Comparison of ENCODE assay signal across 8 mouse cellular contexts in the genomic region with DNA sequence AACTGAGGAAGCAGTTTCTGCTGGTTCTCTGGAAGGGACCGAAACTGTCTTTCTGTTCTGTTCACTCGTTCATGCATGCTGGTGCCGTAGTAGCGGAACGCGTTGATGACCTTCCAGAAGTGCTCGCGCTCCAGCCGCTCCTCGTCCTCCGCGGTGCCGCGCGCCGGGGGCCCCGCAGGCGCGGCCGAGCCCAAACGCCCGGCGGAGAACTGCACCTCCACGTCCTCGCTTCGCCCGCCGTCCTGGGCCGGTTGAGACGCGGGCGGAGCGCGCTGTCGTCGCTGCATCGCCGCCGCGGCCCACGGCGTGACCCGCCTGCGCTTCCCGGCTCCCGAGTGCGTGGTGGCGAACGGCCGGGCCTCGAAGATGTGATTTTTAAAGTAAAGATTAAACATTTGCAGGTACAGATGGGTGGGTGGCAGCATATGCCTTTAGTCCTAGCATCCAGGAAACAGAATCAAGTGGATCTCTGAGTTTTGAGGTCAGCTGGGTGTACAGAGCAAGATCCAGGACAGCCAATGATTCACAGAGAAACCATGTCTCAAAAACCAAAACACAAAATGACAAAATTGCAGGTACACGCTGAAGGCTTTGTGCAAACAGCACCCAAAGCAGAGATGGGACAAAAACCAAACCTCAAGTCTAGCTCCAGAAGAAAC.
A peak's percentile ranks its signal among the peaks of the same experiment; 100 is the strongest.
DNase-seq lines count a peak whose midpoint lies in the region; ATAC-seq and TF ChIP-seq lines count a peak whose summit lies in the region.
"Not testable (repeated sequence)": the region's sequence is repeated elsewhere in the genome, so short reads cannot be mapped to it uniquely, and the experiment has no call there.

No protein-coding gene starts in this region.

- TF ChIP-seq CTCF in brain, embryonic 14.5 days (IDR thresholded peaks at IDR 0.05; ENCODE audit: borderline replicate concordance, extremely low read depth, insufficient read depth, insufficient read length); lung, postnatal 0 days (IDR thresholded peaks at IDR 0.05): not testable (repeated sequence)

- H3K27me3 ChIP-seq in hindbrain, embryonic 12.5 days; lung, postnatal 0 days (replicated peaks; ENCODE audit: insufficient read depth, low read length); neural tube, embryonic 12.5 days (replicated peaks): not testable (repeated sequence)

- peak overlapping the region; percentile 58 for H3K4me2 ChIP-seq in hindbrain, embryonic 12.5 days (replicated peaks)
- peak overlapping the region; percentile 50 for H3K4me2 ChIP-seq in lung, postnatal 0 days (replicated peaks; ENCODE audit: low read depth, low read length)
- peak overlapping the region; percentile 59 for H3K4me2 ChIP-seq in neural tube, embryonic 12.5 days (replicated peaks)

- peak; percentile 82 for ATAC-seq in hindbrain, embryonic 12.5 days (ENCODE audit: low FRiP score)
- ATAC-seq in lung, postnatal 0 days: peak; percentile 66; the same call in 1 of the 2 replicates
- peak; percentile 91 for ATAC-seq in neural tube, embryonic 12.5 days (ENCODE audit: low FRiP score, low read depth)

- TF ChIP-seq EP300 in lung, postnatal 0 days (IDR thresholded peaks at IDR 0.05): not testable (repeated sequence)

- H3K27ac ChIP-seq in hindbrain, embryonic 12.5 days; lung, postnatal 0 days (ENCODE audit: low read length); neural tube, embryonic 12.5 days: not testable (repeated sequence)

- peak overlapping the region; percentile 41; the same call in 1 of the 2 replicates for H3K9ac ChIP-seq in hindbrain, embryonic 12.5 days
- H3K9ac ChIP-seq in lung, postnatal 0 days (replicated peaks; ENCODE audit: low read depth): not testable (repeated sequence)
- 0 out of 2 replicates have a peak overlapping the region, but pooled peaks have one; percentile 17 for H3K9ac ChIP-seq in neural tube, embryonic 12.5 days

- not testable (repeated sequence) for H3K9me3 ChIP-seq in hindbrain, embryonic 12.5 days (replicated peaks); lung, postnatal 0 days (ENCODE audit: low read length); neural tube, embryonic 12.5 days

- peak; percentile 41 for DNase-seq in brain, embryonic 14.5 days (ENCODE audit: low read depth)
- peak; percentile 22 for DNase-seq in embryo, embryonic 9.5 days (ENCODE audit: extremely low spot score)
- peak; percentile 13 for DNase-seq in gastrocnemius, postnatal 10 days
- DNase-seq in kidney, postnatal 4 days: peak; percentile 27 to 48
- not testable (repeated sequence) for DNase-seq in lung, postnatal 0 days (ENCODE audit: low spot score)
- DNase-seq in thymus, postnatal 25 days: peak; percentile 2

- WGBS in hindbrain, embryonic 12.5 days: 12% methylated on average over 45 of the region's 52 CpGs
- 7% methylated on average over 33 of the region's 52 CpGs for WGBS in lung, postnatal 0 days
- 11% methylated on average over 50 of the region's 52 CpGs for WGBS in neural tube, embryonic 12.5 days

- not testable (repeated sequence) for TF ChIP-seq POLR2A in brain, embryonic 14.5 days (IDR thresholded peaks at IDR 0.05; ENCODE audit: borderline replicate concordance, extremely low read depth, insufficient read depth, insufficient read length, poor library complexity, severe bottlenecking)

- H3K4me1 ChIP-seq in hindbrain, embryonic 12.5 days; lung, postnatal 0 days (ENCODE audit: insufficient read depth, low read depth, low read length); neural tube, embryonic 12.5 days: not testable (repeated sequence)

- H3K4me3 ChIP-seq in hindbrain, embryonic 12.5 days: peak overlapping the region; percentile 33
- peak overlapping the region; percentile 8; the same call in 1 of the 2 replicates for H3K4me3 ChIP-seq in lung, postnatal 0 days (ENCODE audit: low read depth, low read length)
- H3K4me3 ChIP-seq in neural tube, embryonic 12.5 days: peak overlapping the region; percentile 26

- H3K36me3 ChIP-seq in hindbrain, embryonic 12.5 days; lung, postnatal 0 days (ENCODE audit: insufficient read depth, low read length); neural tube, embryonic 12.5 days: not testable (repeated sequence)
